Mouse (Mus musculus) spleen, adult 2 months (tissue): ENCODE results near the gene Ephb1.

Source experiments
- CTCF ChIP-seq: fragments of 200-500 bp; IDR thresholded peaks from 2 replicates; pipeline ENCODE4 v1.5.1; 2011; ENCODE audit warnings: mild to moderate bottlenecking, inconsistent platforms; ENCODE audit not compliant: insufficient read depth, insufficient read length, insufficient replicate concordance; ENCODE audit errors: extremely low read depth
- POLR2A ChIP-seq: fragments of 200-500 bp; IDR thresholded peaks from 2 replicates; pipeline ENCODE4 v1.6.1; 2011; ENCODE audit warnings: low read depth, low read length, inconsistent platforms

GRCm38 (mm10) chr9:102386816-102387215 is 32.3 kb upstream of the Ephb1 start:
- no peak for TF ChIP-seq POLR2A
- no peak for TF ChIP-seq CTCF
